Mouse (Mus musculus) forebrain, embryonic 16.5 days (tissue): Measurements from ENCODE around the gene Trabd2b. TPM values are rescaled to one million over a fixed set of nuclear protein-coding genes. Genes with fewer than 3 reads are reported as not detected.

Source experiments
- ATAC-seq: fragments of 200-750 bp; cut with Nextera tagmentation; 2 replicates; pipeline ENCODE4 v1.8.0; 2017; ENCODE audit warnings: mild to moderate bottlenecking, moderate library complexity
- H3K27ac ChIP-seq: fragments of 300-500 bp; sonication (generic); 2 replicates; pipeline ENCODE4 v1.5.1; 2014; ENCODE audit warnings: low read length, control low read depth
- H3K27me3 ChIP-seq: fragments of 300-500 bp; sonication (generic); replicated peaks from 2 replicates; pipeline ENCODE4 v1.6.1; 2014; ENCODE audit warnings: low read length; ENCODE audit not compliant: control insufficient read depth, insufficient read depth
- H3K36me3 ChIP-seq: fragments of 300-500 bp; sonication (generic); 2 replicates; pipeline ENCODE4 v1.6.1; 2014; ENCODE audit not compliant: control insufficient read depth, insufficient read depth
- H3K4me1 ChIP-seq: fragments of 300-500 bp; sonication (generic); replicated peaks from 2 replicates; pipeline ENCODE4 v1.6.1; 2014; ENCODE audit warnings: low read length; ENCODE audit not compliant: control insufficient read depth, insufficient read depth
- H3K4me2 ChIP-seq: fragments of 300-500 bp; sonication (generic); 2 replicates; pipeline ENCODE4 v1.6.1; 2014; ENCODE audit warnings: mild to moderate bottlenecking, low read length, control low read depth
- H3K4me3 ChIP-seq: fragments of 300-500 bp; sonication (generic); replicated peaks from 2 replicates; pipeline ENCODE4 v1.5.1; 2014; ENCODE audit warnings: mild to moderate bottlenecking, low read length, control low read depth
- H3K9ac ChIP-seq: fragments of 300-500 bp; sonication (generic); replicated peaks from 2 replicates; pipeline ENCODE4 v1.6.1; 2014; ENCODE audit warnings: low read depth, low read length, control low read depth
- H3K9me3 ChIP-seq: fragments of 300-500 bp; sonication (generic); 2 replicates; pipeline ENCODE4 v1.6.1; 2016; ENCODE audit warnings: low read length; ENCODE audit not compliant: control insufficient read depth
- WGBS: fragments of 180-500 bp; shearing (Covaris S2); extraction: QIAGEN DNeasy Blood & Tissue Kit; methylation state at CpG from one replicate; pipeline ENCODE4 v1.1.7; 2014; 5-methylcytosine and 5-hydroxymethylcytosine counted together
- polyA plus RNA-seq: library from polyadenylated mRNA; unstranded; fragments of >200 nt; fragmentation: Nextera tagmentation; extraction: Ambion mirVana; gene quantifications from 2 replicates; pipeline ENCODE4 v1.2.1, GENCODE M21; 2015

Gene Trabd2b
- 0.29 and 0.60 TPM in 2 replicates for polyA plus RNA-seq

GRCm38 (mm10) chr4:114406355-114407101 lies at the start of gene Trabd2b:
Trabd2b (plus strand) TSS chr4:114406724.
- peak; percentile 45 for ATAC-seq
- Histone ChIP-seq H3K4me1 (peaks cover 10% of the 10 kb centered on the region), H3K4me3 (peak within 1 kb of the TSS; percentile 65), H3K9me3 (no peaks in the 10 kb centered on the region), H3K9ac (peak within 1 kb of the TSS; percentile 59), H3K36me3 (no peaks in the 10 kb centered on the region), H3K27me3 (peaks cover 16% of the 10 kb centered on the region), H3K27ac (no peak within 1 kb of the TSS), H3K4me2 (peak within 1 kb of the TSS; percentile 100)
- under 1% methylated on average over 57 of the region's 61 CpGs for WGBS

GRCm38 (mm10) chr4:114357420-114357819 lies 49.1 kb upstream of the Trabd2b start:
- Histone ChIP-seq H3K27me3 (no peaks in the 10 kb centered on the region), H3K27ac (no peak overlapping the region), H3K4me1 (no peaks in the 10 kb centered on the region), H3K36me3 (no peaks in the 10 kb centered on the region), H3K4me3 (no peak overlapping the region), H3K9ac (no peak overlapping the region), H3K4me2 (no peak overlapping the region), H3K9me3 (no peaks in the 10 kb centered on the region)
- WGBS, result 70% methylated on average over 4 of the region's 4 CpGs
- no peak for ATAC-seq

- no peaks in the 10 kb centered on the region for H3K9me3 ChIP-seq
- H3K4me3 ChIP-seq, result no peak overlapping the region
- H3K27me3 ChIP-seq, result no peaks in the 10 kb centered on the region
- no peak for ATAC-seq
- no peak overlapping the region for H3K27ac ChIP-seq
- no peaks in the 10 kb centered on the region for H3K4me1 ChIP-seq
- no peak overlapping the region for H3K9ac ChIP-seq
- H3K36me3 ChIP-seq, result no peaks in the 10 kb centered on the region
- H3K4me2 ChIP-seq, result no peak overlapping the region
- 92% methylated on average over 2 of the region's 2 CpGs for WGBS
Measured at GRCm38 (mm10) chr4:114358874-114359273, 47.6 kb upstream of the Trabd2b start.

GRCm38 (mm10) chr4:114359818-114360217 lies 46.7 kb upstream of the Trabd2b start:
- H3K36me3 ChIP-seq, result no peaks in the 10 kb centered on the region
- no peak overlapping the region for H3K27ac ChIP-seq
- H3K4me1 ChIP-seq, result no peaks in the 10 kb centered on the region
- H3K4me3 ChIP-seq, result no peak overlapping the region
- H3K9ac ChIP-seq, result no peak overlapping the region
- no peaks in the 10 kb centered on the region for H3K9me3 ChIP-seq
- no peaks in the 10 kb centered on the region for H3K27me3 ChIP-seq
- 91% methylated on average over 1 of the region's 1 CpGs for WGBS
- H3K4me2 ChIP-seq, result no peak overlapping the region
- no peak for ATAC-seq

GRCm38 (mm10) chr4:114361336-114361735 lies 45.2 kb upstream of the Trabd2b start:
- Histone ChIP-seq H3K36me3 (no peaks in the 10 kb centered on the region), H3K4me2 (no peak overlapping the region), H3K9ac (no peak overlapping the region), H3K27me3 (no peaks in the 10 kb centered on the region), H3K4me3 (no peak overlapping the region), H3K27ac (no peak overlapping the region), H3K4me1 (no peaks in the 10 kb centered on the region), H3K9me3 (no peaks in the 10 kb centered on the region)
- ATAC-seq, result no peak
- 82% methylated on average over 2 of the region's 2 CpGs for WGBS

- H3K4me3 ChIP-seq, result no peak overlapping the region
- no peak overlapping the region for H3K4me2 ChIP-seq
- no peaks in the 10 kb centered on the region for H3K9me3 ChIP-seq
- H3K36me3 ChIP-seq, result no peaks in the 10 kb centered on the region
- no peak overlapping the region for H3K9ac ChIP-seq
- WGBS, result 79% methylated on average over 4 of the region's 4 CpGs
- H3K27me3 ChIP-seq, result no peaks in the 10 kb centered on the region
- no peak overlapping the region for H3K27ac ChIP-seq
- no peaks in the 10 kb centered on the region for H3K4me1 ChIP-seq
- no peak for ATAC-seq
Measured at GRCm38 (mm10) chr4:114365000-114365399, 41.5 kb upstream of the Trabd2b start.

- Histone ChIP-seq H3K9me3 (no peaks in the 10 kb centered on the region), H3K27ac (no peak overlapping the region), H3K36me3 (no peaks in the 10 kb centered on the region), H3K4me1 (no peaks in the 10 kb centered on the region), H3K27me3 (no peaks in the 10 kb centered on the region), H3K4me2 (no peak overlapping the region), H3K9ac (no peak overlapping the region), H3K4me3 (no peak overlapping the region)
- no peak for ATAC-seq
Measured at GRCm38 (mm10) chr4:114365595-114365994, 40.9 kb upstream of the Trabd2b start.

GRCm38 (mm10) chr4:114367005-114367404 lies 39.5 kb upstream of the Trabd2b start:
- Histone ChIP-seq H3K36me3 (no peaks in the 10 kb centered on the region), H3K4me3 (no peak overlapping the region), H3K9ac (no peak overlapping the region), H3K9me3 (no peaks in the 10 kb centered on the region), H3K4me1 (no peaks in the 10 kb centered on the region), H3K27ac (no peak overlapping the region), H3K27me3 (no peaks in the 10 kb centered on the region), H3K4me2 (no peak overlapping the region)
- 58% methylated on average over 2 of the region's 2 CpGs for WGBS
- ATAC-seq, result no peak

GRCm38 (mm10) chr4:114367840-114368239 lies 38.7 kb upstream of the Trabd2b start:
- Histone ChIP-seq H3K27ac (no peak overlapping the region), H3K9me3 (no peaks in the 10 kb centered on the region), H3K36me3 (no peaks in the 10 kb centered on the region), H3K4me1 (no peaks in the 10 kb centered on the region), H3K4me3 (no peak overlapping the region), H3K9ac (no peak overlapping the region), H3K4me2 (no peak overlapping the region), H3K27me3 (no peaks in the 10 kb centered on the region)
- 36% methylated on average over 7 of the region's 7 CpGs for WGBS
- ATAC-seq, result no peak

- Histone ChIP-seq H3K36me3 (no peaks in the 10 kb centered on the region), H3K27ac (no peak overlapping the region), H3K9ac (no peak overlapping the region), H3K27me3 (no peaks in the 10 kb centered on the region), H3K4me3 (no peak overlapping the region), H3K4me1 (no peaks in the 10 kb centered on the region), H3K9me3 (no peaks in the 10 kb centered on the region), H3K4me2 (no peak overlapping the region)
- ATAC-seq, result no peak
- WGBS, result 78% methylated on average over 2 of the region's 2 CpGs
Measured at GRCm38 (mm10) chr4:114369591-114369990, 36.9 kb upstream of the Trabd2b start.
